Mouse (Mus musculus): ENCODE measurements at regions not wholly inside any gene's neighbourhood (a gene's known extent, or its start where the extent isn't known, plus 50 kb on each side); places are given as distances from the start of the nearest gene placed in this dataset.

DNA sequence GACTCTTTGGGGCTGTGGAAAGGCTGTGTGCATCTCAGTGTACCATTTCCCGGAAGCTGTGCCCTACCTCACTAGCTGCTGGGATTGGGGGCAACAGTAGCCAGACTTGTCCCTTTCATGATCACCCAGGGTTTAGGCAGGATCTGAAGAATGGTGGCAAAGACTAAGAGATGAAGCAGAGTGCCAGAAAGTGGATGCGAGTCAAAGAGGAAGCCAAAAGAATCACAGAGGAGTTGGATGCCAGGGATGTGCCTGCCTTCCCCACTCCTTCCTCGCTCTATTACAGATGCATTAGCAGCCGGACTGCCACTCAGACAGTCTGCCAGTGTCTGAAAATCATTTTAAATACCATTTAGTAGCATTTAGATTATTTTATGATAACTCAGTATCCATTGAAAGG, 271.5 kb upstream of the Slc24a2 start:
- DNase-seq = no peak

DNA sequence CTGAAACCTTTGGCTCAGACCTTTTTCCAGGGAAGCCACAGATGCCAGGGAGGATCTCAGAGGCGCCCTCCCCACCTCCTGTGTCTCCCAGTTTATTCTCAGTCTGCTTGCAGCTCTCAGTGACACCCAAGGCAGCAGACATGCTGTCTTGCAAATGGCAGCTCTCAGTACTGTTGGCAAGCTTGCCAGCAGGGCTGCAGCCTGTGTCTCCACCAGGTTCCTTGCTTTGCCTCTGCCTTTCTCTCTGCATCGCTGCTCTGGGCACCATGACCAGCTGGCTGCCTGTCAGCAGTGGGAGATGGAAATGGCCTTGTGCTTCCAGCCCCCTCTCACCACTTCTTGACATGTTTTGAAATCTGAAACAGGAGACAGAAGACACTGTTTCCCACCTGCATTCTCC, 270.2 kb upstream of the Slc24a2 start:
- no peak for DNase-seq

DNA sequence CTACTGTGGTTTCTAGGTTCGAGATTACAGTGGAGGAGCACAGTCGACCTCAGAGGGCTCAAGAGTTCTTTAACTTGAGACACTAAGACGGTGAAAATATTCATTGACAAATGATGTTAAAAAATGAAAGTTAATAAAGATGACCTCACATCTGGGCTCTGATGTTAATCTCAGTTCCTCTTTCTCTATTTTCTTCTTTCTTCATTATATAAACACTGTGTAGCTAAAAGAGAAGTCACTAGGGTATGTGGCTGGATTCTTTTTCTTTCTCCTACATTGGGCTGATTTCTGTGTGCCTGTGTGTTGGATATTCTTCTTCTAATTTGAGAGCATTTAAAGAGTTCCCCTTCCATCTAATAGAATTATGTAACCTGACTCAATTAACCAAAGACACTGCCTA, 257.5 kb upstream of the Slc24a2 start:
- DNase-seq = no peak

DNA sequence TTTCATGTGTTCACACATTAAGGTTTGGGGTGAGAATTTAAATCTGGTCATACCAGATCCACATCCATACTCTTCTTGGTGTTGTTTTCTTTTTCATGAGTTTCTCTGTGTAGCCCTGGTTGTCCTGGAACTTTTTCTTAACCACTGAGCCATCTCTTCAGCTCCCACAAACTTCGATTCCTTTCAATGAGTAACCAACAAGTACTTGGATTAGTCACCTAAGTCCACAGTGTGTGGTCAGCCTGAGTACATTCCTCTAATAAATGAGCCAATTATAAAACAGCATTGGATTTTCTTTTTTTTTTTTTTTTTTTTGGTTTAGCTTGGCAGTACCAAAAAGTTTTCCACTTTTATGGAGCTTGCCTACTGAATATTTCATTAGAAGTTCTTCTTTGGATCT, 245.3 kb upstream of the Slc24a2 start:
- no peak for DNase-seq

DNA sequence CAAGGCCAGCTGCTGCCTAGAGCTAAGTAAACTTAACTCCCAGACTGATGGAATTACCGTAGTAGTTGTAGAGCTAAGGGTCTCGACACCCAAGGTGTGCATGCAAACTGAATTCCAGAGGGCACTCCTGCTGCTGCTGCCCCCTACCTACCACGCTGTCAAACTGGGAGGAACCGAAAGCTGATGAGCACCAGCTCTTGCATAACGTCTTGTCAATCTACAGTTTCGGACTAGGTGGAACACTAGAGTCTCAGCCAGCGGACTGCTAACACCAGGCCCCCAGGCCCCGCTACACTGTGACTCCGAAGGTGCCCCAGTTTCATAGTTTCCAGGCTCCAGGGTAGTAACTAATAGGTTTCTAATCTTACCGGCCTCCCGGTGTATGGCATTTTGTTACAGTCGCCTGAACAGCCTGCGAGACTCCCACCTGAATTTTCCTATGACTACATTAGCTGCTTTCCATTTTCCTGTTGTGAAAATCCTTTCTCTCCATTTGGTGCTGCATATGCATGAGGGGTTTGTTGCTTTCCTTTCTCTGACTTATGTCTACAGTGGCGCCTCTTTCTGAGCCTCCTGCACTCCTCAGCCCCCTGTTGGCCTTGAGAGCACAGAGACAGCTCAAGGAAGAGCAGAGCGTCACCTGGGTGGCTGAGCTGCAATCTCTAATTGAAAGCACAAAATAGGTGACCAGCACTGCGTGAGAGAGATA, 243.2 kb upstream of the Slc24a2 start:
- DNase-seq = no peak

DNA sequence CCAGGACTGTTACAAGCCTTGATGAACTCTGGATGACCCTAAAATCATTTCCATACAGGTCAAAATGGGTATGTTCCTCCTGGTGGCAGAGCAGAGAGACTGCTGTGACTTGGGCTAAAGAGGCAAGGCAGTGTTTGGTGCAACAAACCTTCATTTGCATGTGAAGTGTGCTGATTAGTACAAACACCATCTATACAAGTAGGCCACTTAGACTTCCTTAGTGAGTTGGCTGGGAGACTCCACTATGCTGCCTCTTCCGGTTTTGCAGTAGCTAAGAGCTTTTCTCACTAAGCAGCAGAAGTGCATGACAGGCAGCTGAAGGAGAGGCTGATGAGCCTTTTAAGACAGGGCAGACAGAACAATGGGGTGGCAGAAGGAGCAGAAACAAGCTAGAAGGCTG, 242.5 kb upstream of the Slc24a2 start:
- DNase-seq = no peak

DNA sequence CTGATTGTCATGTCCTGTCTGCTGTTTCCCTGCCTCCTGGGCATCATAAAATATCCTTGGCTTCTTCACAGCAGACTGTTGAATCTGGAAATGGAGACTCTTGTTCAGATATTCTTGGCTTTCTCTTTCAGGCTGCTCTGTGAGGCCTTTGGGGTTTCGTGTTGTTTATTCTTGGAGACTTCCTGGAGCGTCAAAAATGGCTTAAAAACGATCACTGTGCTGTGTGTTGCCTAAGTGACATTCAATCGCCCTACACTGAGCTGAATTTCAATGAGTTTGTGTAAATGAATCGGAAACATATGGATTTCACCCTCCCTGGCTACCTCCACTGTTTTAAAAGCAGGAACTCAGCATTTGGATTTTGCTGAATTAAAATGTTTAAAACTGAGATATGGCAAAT, 241.1 kb upstream of the Slc24a2 start:
- DNase-seq = peak; percentile 13

DNA sequence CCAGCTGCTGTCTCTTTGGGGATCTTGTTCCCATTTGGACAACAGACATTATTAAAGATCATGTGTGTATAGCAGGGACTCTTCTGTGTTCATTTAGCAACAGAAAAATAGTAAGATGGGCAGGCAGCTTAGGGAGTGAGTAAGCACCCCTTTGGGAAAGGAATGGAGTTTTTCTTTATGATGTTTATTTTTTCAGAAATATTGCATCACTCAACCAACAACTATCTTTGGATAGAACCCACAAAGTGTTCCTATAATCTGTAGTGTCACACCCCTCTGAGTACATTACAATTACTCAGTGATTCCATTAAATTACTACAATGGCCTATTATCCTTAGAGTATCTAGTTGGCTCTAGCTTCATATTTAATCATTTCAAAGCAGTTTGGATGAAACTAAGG, 237.3 kb upstream of the Slc24a2 start:
- no peak for DNase-seq

DNA sequence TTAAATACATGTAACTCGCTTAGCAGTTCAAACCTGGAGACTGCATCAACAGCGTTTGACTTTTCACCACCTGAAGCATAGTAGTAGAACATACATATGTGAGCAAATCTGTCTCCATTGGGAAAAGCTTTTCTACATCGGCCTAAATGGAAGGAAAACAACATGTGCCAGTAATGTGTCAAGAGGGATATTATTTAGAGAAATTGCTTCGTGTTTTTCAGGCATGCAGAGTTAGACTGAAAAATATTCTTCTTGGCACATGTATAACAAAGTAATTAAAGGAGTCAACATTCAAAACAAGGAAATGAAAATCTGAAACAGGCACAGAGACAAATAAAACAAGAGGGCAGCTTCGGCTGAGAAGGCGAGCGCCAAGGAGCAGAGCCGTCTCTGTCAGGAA, 236.7 kb upstream of the Slc24a2 start:
- no peak for DNase-seq

DNA sequence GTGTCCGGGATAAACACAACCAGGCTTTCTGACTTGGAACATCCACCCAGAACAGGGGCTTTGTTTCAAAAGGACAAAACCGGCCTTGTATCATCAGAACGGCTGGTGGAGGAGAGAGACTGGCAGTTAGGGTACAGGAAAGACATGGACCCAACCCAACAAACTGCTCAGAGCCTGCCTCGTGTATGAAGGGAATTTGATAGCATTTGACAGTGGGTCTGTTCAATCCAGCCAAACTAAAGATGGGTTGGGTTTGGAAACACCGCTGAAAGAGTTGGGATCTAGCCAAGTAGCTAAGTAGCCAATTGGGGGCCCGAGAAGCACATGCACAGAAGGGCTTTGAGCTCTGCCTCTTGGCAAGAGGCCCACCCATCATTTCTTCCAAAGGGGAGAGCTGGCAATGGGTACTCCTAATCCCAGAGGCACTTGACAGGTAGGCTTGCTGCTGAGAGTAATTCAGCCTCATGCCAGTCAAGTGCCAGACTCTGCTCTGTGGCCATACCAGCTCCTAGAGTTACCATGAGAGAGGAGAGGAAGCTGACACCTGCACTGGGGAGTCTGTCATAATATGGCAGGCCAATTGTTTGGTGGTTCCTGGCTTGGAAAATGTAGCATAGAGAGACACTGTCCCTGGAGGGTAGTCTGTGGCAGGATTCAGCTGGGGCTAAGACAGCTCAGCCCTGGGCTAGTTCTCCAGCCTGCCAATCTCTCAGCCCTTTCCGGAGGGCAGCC, 231.1 kb upstream of the Slc24a2 start:
- peak; percentile 66 for DNase-seq

DNA sequence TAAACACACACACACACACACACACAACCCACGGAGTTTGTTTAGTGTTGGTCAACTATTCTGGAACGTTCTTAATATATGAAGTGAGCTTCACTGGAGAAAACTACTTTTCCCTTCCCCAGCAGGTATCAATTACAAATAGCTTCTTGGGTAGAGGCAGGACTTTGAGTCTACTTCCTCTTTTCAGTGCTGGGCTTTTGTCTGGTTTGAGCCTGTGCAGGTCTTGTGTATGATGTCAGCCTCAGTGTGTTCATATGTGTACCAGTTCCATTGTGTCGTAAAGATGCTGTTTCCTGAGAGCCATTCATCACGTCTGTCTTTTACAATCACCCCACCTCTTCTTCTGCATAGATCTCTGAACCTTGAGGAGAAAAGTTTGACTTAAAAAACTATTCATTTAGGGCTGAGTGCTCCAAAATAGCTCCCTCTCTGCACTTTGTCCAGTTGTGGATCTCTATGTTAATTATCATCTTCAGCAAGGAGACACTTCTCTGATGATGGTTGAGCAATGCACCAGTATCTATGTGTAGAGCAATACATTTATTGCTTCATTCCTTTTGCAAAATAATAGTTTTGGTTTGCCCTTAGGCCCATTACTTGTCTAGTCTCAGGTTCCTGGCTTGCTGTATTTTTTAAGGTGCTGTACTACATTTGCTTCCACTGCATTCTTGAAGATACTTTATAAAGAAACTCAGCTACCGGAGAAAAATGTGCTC, 225.7 kb upstream of the Slc24a2 start:
- no peak for DNase-seq

DNA sequence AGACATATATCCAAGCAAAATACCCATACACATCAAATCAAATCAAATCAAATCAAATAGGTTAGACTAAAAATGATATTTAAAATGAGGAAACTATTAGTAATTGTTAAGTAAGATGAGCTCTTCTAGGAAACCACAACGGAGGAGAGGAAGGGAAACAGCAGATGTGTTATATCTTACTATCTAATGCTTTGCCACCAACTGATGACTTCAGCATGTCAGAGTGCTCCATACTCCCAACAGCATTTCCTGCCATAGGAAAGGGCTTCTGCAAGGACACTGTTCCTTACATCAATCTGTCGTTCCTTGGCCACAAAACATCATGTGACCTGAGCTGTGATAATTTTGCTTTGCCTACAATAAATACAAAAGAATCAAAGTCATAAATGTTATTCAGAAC, 221.8 kb upstream of the Slc24a2 start:
- no peak for DNase-seq

DNA sequence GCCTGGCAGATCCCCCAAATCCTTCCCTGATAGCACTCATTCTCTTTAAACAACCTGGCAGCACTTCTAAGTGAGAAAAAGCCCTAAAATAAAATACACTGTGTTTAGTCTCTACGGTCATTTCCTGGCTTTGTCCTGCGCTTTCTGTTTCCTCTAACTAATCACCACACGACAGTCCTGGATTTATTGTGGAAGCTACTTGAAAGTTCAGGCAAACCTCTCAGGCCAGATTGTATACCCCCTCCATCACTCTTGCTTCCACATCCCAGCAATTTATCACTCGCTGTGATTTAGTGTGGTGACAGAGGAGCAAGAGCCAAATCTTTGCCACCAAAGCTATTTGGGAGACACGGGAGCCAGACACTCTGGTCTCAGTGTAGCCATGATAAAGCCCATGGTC, 221.0 kb upstream of the Slc24a2 start:
- peak; percentile 52 for DNase-seq

DNA sequence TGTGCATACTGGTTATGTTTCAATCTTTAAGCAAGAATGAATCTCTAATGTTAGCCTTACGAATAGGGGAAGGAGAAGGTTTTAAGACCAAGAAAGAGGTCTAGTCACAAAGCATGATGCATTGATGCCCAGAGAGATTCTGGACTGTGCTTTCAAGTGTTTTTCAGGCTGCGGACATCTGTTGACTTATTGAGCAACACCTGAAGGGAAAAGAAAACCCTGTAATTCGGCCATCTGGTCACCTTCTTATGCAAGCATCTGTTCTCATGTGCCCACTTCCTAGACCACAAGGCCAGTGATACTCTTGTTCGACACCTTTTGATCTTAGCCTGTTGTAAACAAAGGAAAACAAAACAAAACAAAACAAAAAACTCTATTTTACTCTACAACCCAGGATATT, 218.1 kb upstream of the Slc24a2 start:
- DNase-seq = no peak

DNA sequence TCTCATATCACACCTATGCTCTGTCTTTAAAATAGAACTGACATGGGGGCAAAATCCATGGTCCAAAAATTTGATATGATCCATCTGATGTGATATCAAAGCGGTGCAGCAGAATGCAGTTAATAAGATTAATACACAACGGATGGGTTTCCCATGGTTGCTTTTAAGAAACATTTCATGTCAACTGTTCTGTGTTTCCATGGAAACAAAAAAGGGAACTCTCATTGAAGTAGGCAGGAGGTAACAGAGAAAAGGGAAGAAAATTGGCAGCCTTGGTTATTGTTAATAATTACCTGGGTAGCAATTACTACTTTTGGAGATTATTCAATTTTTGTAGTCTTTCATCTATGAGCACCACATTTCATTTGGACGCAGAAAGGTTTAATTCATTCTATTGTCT, 216.6 kb upstream of the Slc24a2 start:
- DNase-seq = no peak

DNA sequence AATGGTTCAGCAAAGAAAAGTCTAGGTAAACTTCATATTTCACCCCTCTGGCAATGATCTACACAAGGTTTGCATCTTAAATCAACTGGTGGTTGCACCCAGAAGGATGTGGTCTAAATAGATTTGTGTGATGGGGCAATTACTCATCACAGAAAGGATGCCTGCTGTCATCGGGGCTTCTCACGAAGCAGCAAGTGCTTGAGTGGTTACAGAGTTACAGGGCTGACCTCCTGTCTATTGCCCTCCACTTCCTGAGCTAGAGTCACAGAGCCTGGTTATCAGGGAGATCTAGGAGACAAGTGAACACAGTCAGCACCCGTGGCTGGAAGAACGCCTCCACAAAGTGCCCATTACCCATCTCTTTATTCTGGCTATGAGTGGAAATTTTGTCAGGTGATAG, 203.9 kb upstream of the Slc24a2 start:
- DNase-seq = no peak

DNA sequence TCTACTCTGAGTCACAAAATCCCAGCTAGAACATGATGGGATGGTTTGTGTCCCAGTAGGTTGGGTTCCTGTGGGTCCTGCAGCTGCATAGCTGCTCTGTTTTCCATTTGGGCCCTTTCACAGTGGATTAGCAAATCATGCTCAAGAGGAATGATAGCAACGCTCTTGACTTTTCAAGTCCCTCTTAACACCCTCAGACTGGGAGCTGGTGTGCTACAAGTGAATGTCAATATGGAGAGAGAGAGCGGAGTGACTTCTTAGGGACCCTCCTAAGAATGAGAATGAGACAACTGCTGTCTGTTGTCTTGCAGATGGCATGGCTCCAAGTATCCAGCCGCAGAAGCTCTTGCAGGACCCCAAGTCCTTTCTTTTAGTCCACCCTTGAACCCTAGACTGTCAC, 198.1 kb upstream of the Slc24a2 start:
- peak; percentile 46 for DNase-seq

DNA sequence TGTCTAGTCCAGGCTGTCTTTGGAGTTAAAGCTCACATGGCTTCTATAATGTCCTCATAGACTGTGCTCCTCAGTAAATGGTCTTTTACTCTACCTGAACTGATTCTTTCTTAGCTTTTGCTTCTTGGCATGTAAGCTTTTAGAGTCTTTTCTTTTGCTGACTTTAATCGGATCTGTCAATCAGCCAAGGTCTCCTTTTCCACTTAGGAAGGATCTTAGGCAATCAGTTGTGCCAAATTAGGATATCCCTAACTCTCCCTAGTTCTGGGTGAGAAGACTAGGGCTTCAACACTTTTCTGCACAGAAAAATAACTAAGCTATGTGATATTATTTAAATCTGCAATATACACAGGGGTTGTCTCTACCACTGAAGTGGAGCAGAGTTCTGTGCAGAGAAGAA, 193.8 kb upstream of the Slc24a2 start:
- no peak for DNase-seq

DNA sequence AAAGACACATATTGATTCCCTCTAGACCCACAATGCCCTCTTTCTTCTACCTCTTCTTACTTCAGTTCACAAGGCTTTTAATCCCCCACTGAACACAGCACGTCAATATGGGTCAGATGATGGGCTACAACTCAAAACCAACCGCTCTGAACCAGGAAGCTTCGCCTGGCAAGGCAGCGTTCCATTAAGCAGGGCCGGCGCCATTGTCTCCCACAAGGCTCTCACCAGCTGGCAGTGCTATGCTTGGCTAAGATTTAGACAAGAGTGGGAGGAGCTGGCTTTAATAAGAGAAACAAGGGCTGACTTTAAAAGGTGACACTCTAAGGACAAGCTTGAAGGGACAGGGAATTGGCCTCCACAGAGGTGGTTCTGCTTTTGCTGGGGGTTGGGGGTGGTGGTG, 192.3 kb upstream of the Slc24a2 start:
- DNase-seq = no peak

DNA sequence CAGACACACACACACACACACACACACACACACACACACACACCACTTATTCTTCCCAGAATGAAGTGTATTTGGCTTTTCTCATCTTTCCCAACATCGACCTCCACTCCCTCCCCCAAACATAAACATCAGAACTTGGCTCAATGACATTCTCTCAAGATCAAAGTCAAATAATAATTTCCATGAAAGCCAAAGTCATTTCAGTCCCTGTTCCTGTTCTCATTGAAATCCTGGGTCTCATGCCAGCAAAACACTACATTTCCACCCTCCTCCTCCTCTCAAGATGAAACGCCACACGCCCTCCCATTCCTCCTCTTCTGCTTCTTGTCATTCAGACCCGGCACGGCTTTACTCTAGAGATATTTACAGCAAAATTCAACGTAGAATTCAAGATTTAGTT, 173.1 kb upstream of the Slc24a2 start:
- peak; percentile 83 for DNase-seq

DNA sequence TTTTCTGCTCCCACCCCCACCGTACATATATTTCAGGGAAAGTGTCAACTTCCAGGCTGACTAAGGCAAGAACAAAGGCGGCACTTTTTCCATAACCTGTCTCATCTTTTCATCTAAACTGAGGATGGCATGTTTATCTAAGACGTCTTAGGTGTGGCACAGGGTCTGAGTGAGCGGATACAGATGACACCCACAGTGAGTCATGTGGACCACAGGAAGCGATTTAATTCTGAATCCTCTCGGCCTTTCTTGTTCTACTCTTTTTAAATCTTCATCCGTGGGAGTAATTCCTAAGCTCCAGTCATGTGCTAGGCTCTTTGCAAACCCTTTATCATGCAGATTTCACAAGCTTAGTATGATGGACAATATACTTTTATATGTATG, 171.9 kb upstream of the Slc24a2 start:
- no peak for DNase-seq

DNA sequence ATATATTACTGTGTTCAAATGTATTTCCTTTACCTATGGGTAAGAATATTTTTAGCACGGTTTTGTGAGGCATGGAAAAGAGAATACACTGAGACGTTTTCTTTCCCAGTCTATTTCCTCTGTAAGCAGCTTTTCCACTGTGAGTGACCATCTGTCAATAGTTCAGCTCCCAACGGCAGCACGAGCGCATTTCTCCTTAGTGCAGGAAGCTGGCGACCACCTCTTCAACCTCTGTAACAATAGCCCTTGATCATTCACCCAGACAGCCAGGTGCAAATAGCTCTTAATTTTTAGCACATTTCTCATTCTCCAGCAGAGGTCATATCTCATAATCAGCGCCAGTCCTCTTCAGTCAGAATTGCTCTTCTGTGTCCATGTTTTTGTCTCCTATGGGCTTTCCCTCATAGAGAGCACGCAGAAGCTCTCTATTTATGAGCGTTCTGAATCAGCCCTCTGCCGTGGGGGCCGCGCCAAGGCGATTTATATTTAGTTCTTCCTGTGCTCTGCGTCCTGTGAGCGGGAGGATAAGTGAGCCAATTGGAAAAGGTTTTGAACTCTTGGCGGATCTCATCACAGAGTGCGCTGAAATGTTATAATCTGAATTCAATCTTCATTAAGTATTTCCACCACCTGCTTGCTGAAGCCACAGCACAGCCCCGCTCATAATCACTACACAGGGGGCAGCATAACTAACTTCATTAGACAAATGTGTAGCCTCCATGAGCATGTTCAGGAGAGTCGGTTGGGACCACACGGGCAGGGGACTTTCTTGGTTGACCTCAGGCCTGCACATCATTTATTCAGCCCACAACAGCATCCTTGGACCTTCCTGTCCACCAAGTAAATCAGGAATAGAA, 171.3 kb upstream of the Slc24a2 start:
- peak; percentile 50 for DNase-seq

DNA sequence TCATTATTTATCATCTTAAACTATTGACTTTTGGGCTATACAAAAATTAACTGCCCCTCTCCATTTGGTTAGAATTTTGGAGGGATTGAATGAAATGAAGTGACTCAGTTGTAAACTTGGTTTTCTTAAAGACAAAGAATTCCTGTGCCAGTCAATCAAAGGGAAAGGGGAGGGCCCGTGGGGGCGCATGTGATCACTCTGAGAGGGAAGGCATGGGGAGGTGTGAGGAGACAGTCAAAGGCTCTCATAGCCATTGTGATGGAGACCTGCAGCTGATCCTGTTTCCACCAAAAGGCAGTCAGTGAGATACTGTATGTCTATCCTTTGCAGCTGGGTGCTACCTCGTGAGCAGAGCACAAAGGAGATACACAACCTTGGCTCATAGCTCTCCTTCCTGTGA, 156.6 kb upstream of the Slc24a2 start:
- no peak for DNase-seq
